Mouse (Mus musculus) intestine, embryonic 14.5 days (tissue): ENCODE results near the gene Jmjd4. TPM values are rescaled to one million over a fixed set of nuclear protein-coding genes. Genes with fewer than 3 reads are reported as not detected.

Source experiments
- ATAC-seq: fragments of 200-750 bp; cut with Nextera tagmentation; replicated peaks from 2 replicates; pipeline ENCODE4 v1.8.0; 2017; ENCODE audit warnings: low read depth, moderate number of reproducible peaks, moderate TSS enrichment, moderate library complexity; ENCODE audit not compliant: low FRiP score, low TSS enrichment
- DNase-seq: peaks from one replicate; pipeline ENCODE4 v3.0.0-alpha.2; 2018; ENCODE audit warnings: low spot score
- H3K27ac ChIP-seq: fragments of 300-500 bp; sonication (generic); 2 replicates; pipeline ENCODE4 v1.5.1; 2014; ENCODE audit warnings: low read depth, mild to moderate bottlenecking, control low read depth
- H3K27me3 ChIP-seq: fragments of 300-500 bp; sonication (generic); replicated peaks from 2 replicates; pipeline ENCODE4 v1.6.1; 2014; ENCODE audit warnings: low read length, control low read depth; ENCODE audit not compliant: control insufficient read depth, insufficient read depth
- H3K36me3 ChIP-seq: fragments of 300-500 bp; sonication (generic); 2 replicates; pipeline ENCODE4 v1.6.1; 2014; ENCODE audit warnings: low read length, control low read depth; ENCODE audit not compliant: control insufficient read depth, insufficient read depth
- H3K4me1 ChIP-seq: fragments of 300-500 bp; sonication (generic); replicated peaks from 2 replicates; pipeline ENCODE4 v1.6.1; 2014; ENCODE audit warnings: low read length, control low read depth, mixed read lengths; ENCODE audit not compliant: control insufficient read depth, insufficient read depth
- H3K4me2 ChIP-seq: fragments of 300-500 bp; sonication (generic); 2 replicates; pipeline ENCODE4 v1.6.1; 2014; ENCODE audit warnings: low read length
- H3K4me3 ChIP-seq: fragments of 300-500 bp; sonication (generic); 2 replicates; pipeline ENCODE4 v1.5.1; 2014; ENCODE audit warnings: low read depth, low read length, control low read depth, mixed read lengths
- H3K9ac ChIP-seq: fragments of 300-500 bp; sonication (generic); 2 replicates; pipeline ENCODE4 v1.6.1; 2014; ENCODE audit warnings: mild to moderate bottlenecking, low read length
- H3K9me3 ChIP-seq: fragments of 300-500 bp; sonication (generic); 2 replicates; pipeline ENCODE4 v1.6.1; 2016; ENCODE audit warnings: low read length, control low read depth; ENCODE audit not compliant: control insufficient read depth
- WGBS: fragments of 180-500 bp; shearing (Covaris S2); extraction: QIAGEN DNeasy Blood & Tissue Kit; methylation state at CpG from one replicate; pipeline ENCODE4 v1.1.7; 2014; 5-methylcytosine and 5-hydroxymethylcytosine counted together
- polyA plus RNA-seq: library from polyadenylated mRNA; unstranded; fragments of >200 nt; fragmentation: Nextera tagmentation; extraction: Ambion mirVana; gene quantifications from 2 replicates; pipeline ENCODE4 v1.2.1, GENCODE M21; 2014

Jmjd4 gene
- polyA plus RNA-seq, 1 experiment from 2014 or later = 11.1 TPM

DNA sequence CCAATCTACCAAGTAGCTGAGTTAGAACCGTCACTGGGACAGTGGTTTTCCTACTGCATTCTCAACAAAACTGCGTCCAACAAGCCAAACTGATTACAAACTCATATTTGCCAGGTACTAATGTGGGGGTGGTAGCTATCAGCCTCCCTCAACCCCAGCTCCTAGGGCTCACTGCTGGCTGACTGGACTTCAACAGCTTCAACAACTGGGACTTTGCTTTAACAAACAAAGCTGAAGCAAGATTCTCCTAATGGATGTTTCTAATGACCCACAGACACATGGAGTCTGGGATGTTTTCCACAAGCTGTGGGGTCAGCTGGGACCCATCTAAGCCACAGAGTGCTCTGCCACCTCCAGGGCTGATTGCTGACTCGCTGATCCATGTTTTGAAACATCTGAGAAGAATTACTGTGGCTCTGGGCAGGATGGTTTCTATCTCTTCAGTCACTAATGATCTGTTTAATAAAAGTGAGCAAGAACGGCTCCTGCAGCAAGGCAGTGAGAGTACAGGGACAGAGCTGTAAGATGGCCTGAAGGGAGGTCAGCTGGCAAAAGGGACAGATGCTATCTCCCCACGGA lies 26.7 kb upstream of the Jmjd4 start:
- no peak for DNase-seq
- Histone ChIP-seq H3K36me3 (peaks cover 62% of the 10 kb centered on the region), H3K4me2 (no peak overlapping the region), H3K27ac (no peak overlapping the region), H3K9me3 (no peaks in the 10 kb centered on the region), H3K27me3 (no peaks in the 10 kb centered on the region), H3K4me3 (no peak overlapping the region), H3K4me1 (no peaks in the 10 kb centered on the region), H3K9ac (no peak overlapping the region)
- WGBS = 66% methylated on average over 5 of the region's 5 CpGs
- no peak for ATAC-seq

DNA sequence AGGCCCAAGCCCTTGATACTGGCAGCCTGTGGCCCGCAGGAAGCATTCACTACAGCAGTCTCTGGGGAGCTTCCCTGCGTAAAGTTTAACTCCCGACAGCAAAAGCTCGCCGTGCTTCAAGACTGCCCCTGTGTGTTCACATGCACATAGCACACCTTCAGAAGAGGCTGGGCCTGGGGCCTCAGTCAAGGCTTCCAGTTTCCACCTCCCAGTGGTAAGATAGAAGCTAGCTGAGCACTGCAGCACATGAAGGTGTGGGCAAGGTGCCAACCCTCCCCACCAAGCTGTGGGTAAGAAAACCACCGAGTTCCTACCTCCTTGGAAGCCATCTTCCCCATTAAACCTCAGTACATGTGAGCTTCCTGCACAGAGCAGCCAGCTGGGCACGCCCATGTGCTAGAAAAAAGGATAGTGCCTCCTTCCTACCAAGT lies 24.2 kb upstream of the Jmjd4 start:
- Histone ChIP-seq H3K4me2 (no peak overlapping the region), H3K27me3 (no peaks in the 10 kb centered on the region), H3K4me3 (no peak overlapping the region), H3K9me3 (no peaks in the 10 kb centered on the region), H3K4me1 (no peaks in the 10 kb centered on the region), H3K9ac (no peak overlapping the region), H3K36me3 (peaks cover 50% of the 10 kb centered on the region), H3K27ac (no peak overlapping the region)
- no peak; the same call in 1 of the 2 replicates for ATAC-seq
- 44% methylated on average over 7 of the region's 7 CpGs for WGBS
- DNase-seq = no peak

DNA sequence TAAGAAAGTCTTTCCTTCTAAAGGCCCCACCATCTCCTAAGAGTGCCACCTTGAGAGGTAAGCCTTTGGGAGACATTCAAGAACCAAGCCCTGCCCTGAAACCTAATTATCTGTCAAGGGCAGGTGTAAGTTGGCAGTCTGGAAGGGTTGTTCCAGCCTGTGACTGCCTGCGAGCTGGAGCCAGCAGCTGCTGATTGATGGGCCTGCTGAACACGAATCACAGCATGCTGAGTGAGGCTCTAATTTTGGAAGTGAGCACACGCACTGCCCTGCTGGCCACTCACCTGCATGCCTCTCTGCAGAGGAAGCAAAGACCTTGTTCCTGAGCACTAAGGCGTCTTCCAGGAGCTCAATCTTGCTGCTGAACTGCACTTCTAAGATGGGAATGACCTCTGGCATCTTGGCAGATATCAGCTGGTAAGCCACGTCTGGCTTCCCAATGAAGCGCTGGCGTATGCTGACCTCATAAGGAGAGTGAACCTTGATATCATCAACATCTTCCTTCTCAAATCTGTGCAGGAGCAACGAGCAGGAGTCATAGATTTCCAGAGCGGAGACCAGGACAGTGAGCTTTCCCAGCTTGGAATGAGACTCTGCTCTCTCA lies 21.7 kb upstream of the Jmjd4 start:
- no peak for DNase-seq
- no peaks in the 10 kb centered on the region for H3K9me3 ChIP-seq
- WGBS = 85% methylated on average over 9 of the region's 9 CpGs
- H3K27ac ChIP-seq = no peak overlapping the region
- no peak overlapping the region for H3K9ac ChIP-seq
- no peak overlapping the region for H3K4me3 ChIP-seq
- no peaks in the 10 kb centered on the region for H3K4me1 ChIP-seq
- no peak overlapping the region for H3K4me2 ChIP-seq
- no peaks in the 10 kb centered on the region for H3K27me3 ChIP-seq
- no peak for ATAC-seq
- peaks cover 39% of the 10 kb centered on the region for H3K36me3 ChIP-seq

DNA sequence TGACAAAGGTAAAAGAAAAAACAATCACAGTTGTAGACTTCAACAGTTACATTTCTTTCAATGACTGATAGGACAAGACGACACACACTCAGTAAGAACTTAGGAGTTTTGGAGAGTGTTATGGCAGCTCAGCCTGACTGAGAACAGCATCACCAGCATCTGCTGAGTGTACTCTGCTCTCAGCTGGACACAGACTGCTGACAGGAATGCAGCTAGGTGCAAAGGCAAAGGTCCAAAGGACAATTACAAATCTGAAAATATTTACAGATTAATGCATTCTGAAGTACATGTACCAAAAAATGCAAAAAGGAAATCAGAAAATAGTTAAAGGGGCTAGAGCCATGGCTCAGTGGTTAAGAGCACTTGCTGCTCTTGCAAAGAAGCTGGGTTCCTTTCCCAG lies 19.9 kb upstream of the Jmjd4 start:
- DNase-seq (no peak), ATAC-seq (no peak)
- H3K9me3 ChIP-seq = no peaks in the 10 kb centered on the region
- WGBS = 62% methylated on average over 1 of the region's 1 CpGs
- no peak overlapping the region for H3K4me3 ChIP-seq
- no peak overlapping the region for H3K27ac ChIP-seq
- H3K27me3 ChIP-seq = no peaks in the 10 kb centered on the region
- H3K9ac ChIP-seq = no peak overlapping the region
- no peaks in the 10 kb centered on the region for H3K4me1 ChIP-seq
- no peak overlapping the region for H3K4me2 ChIP-seq
- peaks cover 28% of the 10 kb centered on the region for H3K36me3 ChIP-seq

DNA sequence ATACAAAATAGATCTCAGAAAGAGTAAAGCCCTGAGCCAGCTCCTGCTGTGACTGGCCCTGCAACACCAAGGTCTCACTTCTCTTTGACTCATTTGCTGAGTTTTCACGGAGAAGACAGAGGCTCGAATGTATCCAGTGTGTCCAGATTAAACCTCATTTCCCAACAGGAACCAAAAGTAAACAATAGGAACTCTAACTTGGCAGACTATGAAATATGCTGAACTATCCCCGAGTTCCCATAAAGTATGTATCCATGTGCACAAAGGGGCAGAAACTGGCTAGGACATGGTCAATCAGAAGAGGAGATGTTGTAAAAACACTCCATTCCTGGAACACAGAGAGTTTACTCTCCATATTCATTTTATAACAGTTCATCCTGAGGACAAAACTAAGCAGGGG lies 17.6 kb upstream of the Jmjd4 start:
- H3K36me3 ChIP-seq = peaks cover 21% of the 10 kb centered on the region
- H3K27me3 ChIP-seq = no peaks in the 10 kb centered on the region
- WGBS = 36% methylated on average over 3 of the region's 3 CpGs
- H3K27ac ChIP-seq = no peak overlapping the region
- H3K9me3 ChIP-seq = peaks cover 6% of the 10 kb centered on the region
- no peak overlapping the region for H3K4me2 ChIP-seq
- H3K4me1 ChIP-seq = no peaks in the 10 kb centered on the region
- ATAC-seq (no peak), DNase-seq (no peak)
- no peak overlapping the region for H3K9ac ChIP-seq
- H3K4me3 ChIP-seq = no peak overlapping the region

DNA sequence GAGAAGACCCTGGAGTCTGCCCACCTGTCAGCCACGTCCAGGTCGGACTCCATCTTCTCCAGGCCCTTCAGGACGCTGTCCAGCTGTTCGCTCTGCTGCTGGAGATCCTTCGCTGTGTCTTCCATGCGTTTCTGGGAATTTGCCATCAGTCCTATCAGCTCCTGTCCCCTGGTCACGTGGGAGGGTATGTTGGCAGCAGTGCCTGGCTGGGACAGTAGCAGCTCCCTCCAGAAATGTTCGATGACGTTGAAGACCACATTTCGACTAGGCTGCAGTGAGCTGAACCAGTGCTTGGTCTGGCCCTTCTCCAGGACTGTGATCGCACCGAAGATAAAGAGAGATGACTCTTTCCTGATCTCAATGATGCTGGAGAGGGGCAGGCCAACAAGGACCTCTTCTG lies 11.9 kb upstream of the Jmjd4 start:
- no peak overlapping the region for H3K4me3 ChIP-seq
- no peak overlapping the region for H3K9ac ChIP-seq
- peaks cover 6% of the 10 kb centered on the region for H3K9me3 ChIP-seq
- WGBS = 92% methylated on average over 12 of the region's 12 CpGs
- no peak for ATAC-seq
- H3K4me1 ChIP-seq = no peaks in the 10 kb centered on the region
- H3K4me2 ChIP-seq = no peak overlapping the region
- peaks cover 15% of the 10 kb centered on the region for H3K36me3 ChIP-seq
- no peak for DNase-seq
- H3K27ac ChIP-seq = no peak overlapping the region
- H3K27me3 ChIP-seq = no peaks in the 10 kb centered on the region

DNA sequence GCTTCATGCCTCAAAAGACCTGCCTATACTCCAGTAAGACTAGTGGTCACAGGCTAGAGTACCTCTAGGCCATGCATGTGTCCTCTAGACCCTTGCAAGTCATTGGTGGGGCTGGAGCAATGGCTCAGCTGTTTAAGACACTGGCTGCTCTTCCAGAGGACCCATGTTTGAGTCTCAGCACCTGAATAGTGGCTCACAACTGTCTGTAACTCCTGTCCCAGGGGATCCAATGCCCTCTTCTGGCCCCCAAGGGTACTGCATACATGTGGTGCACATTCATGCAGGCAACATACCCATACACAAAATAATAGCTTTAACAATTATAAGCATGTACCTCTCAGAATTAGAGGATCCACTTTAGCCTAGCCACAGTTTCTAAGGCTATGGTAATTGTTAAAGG lies 6.7 kb upstream of the Jmjd4 start:
- H3K4me3 ChIP-seq = no peak overlapping the region
- no peaks in the 10 kb centered on the region for H3K4me1 ChIP-seq
- no peak overlapping the region for H3K27ac ChIP-seq
- no peaks in the 10 kb centered on the region for H3K9me3 ChIP-seq
- ATAC-seq = no peak
- H3K4me2 ChIP-seq = no peak overlapping the region
- no peaks in the 10 kb centered on the region for H3K27me3 ChIP-seq
- DNase-seq = peak; percentile 32
- peaks cover under 1% of the 10 kb centered on the region for H3K36me3 ChIP-seq
- H3K9ac ChIP-seq = no peak overlapping the region

DNA sequence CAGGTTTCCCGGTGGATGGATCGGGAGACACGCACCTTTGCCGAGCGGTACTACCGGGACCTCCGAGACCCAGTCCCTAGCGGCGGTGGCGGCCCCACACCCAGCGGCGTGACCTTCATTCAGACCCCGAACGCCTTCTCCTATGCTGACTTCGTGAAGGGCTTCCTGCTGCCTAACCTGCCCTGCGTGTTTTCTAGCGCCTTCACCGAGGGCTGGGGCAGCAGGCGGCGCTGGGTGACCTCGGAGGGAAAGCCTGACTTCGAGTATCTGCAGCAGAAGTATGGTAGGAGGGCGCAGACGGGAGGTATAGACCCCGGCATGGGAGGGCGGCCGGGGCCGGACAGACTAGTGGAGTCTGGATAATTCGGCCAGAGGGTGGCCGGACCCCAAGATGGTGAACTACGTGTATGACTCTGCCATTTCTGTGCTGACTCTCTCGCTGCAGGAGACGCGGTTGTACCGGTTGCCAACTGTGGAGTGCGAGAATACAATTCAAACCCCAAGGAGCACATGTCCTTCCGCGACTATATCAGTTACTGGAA lies 456 bp downstream of the Jmjd4 start:
- no peaks in the 10 kb centered on the region for H3K9me3 ChIP-seq
- peaks cover 38% of the 10 kb centered on the region for H3K36me3 ChIP-seq
- H3K4me2 ChIP-seq = peak overlapping the region; percentile 95
- H3K27ac ChIP-seq = peak overlapping the region; percentile 77; the same call in 1 of the 2 replicates
- under 1% methylated on average over 38 of the region's 38 CpGs for WGBS
- peak overlapping the region; percentile 87 for H3K4me3 ChIP-seq
- peak; percentile 78 for ATAC-seq
- peak overlapping the region; percentile 75 for H3K9ac ChIP-seq
- peaks cover 16% of the 10 kb centered on the region for H3K4me1 ChIP-seq
- H3K27me3 ChIP-seq = no peaks in the 10 kb centered on the region
- DNase-seq = no peak

DNA sequence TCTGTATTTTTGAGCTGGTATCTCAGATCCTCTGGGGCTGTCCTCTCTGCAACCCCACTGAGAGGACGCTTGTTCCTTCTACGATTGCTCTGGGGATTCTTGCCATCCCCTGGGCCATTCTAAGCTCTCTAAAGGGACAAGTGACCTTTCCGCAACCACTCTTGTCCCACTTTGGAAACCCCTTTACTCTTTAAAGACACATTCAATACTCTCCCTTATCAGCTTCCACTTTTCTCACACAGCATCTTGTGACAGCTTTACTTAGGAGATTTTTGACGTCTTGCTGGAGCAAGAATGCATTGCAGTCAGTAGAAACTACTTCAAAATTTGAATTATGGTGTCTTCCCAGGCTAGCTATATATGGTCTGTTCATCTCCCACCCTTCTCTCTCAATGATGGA lies 1.2 kb downstream of the Jmjd4 start, which contains the start of gene Snap47:
Gene Snap47, minus strand, starts transcription at position 101 of the 400 bp plus-strand sequence.
- H3K9ac ChIP-seq = peak within 1 kb of the TSS; percentile 75
- H3K4me1 ChIP-seq = peaks cover 16% of the 10 kb centered on the region
- H3K4me2 ChIP-seq = peak within 1 kb of the TSS; percentile 95
- DNase-seq = no peak
- peak within 1 kb of the TSS; percentile 87 for H3K4me3 ChIP-seq
- no peaks in the 10 kb centered on the region for H3K27me3 ChIP-seq
- 82% methylated on average over 4 of the region's 4 CpGs for WGBS
- no peak for ATAC-seq
- peak within 1 kb of the TSS; percentile 77; the same call in 1 of the 2 replicates for H3K27ac ChIP-seq
- H3K9me3 ChIP-seq = no peaks in the 10 kb centered on the region
- H3K36me3 ChIP-seq = peaks cover 46% of the 10 kb centered on the region
